Mouse (Mus musculus) liver, adult 2 months (tissue): ENCODE results near the gene Prpf6. TPM values are rescaled to one million over a fixed set of nuclear protein-coding genes. Genes with fewer than 3 reads are reported as not detected.

Source experiments
- DNase-seq: peaks from one replicate; pipeline ENCODE4 v3.0.0-alpha.2; 2011; ENCODE audit warnings: low read depth, low spot score; ENCODE audit errors: extremely low read depth
- H3K27ac ChIP-seq: fragments of 200-500 bp; replicated peaks from 2 replicates; pipeline ENCODE4 v1.5.1; 2012; ENCODE audit warnings: low read depth, mild to moderate bottlenecking, control low read depth, inconsistent platforms, low read length; ENCODE audit not compliant: insufficient read depth
- H3K27me3 ChIP-seq: fragments of 200-500 bp; 2 replicates; pipeline ENCODE4 v1.6.1; 2012; ENCODE audit warnings: mild to moderate bottlenecking, moderate library complexity, low read length, inconsistent platforms; ENCODE audit not compliant: control insufficient read depth, insufficient read depth
- H3K36me3 ChIP-seq: fragments of 200-500 bp; 2 replicates; pipeline ENCODE4 v1.6.1; 2012; ENCODE audit warnings: low read length, inconsistent platforms; ENCODE audit not compliant: control insufficient read depth, insufficient read depth
- H3K4me1 ChIP-seq: fragments of 200-500 bp; 2 replicates; pipeline ENCODE4 v1.6.1; 2011; ENCODE audit warnings: low read length; ENCODE audit not compliant: control insufficient read depth, insufficient read depth
- H3K4me3 ChIP-seq: fragments of 200-500 bp; 2 replicates; pipeline ENCODE4 v1.5.1; 2011; ENCODE audit warnings: low read depth, mild to moderate bottlenecking, control low read depth, low read length, moderate library complexity; ENCODE audit not compliant: insufficient read depth
- H3K79me2 ChIP-seq: fragments of 200-500 bp; 2 replicates; pipeline ENCODE4 v1.6.1; 2012; ENCODE audit warnings: inconsistent platforms, mild to moderate bottlenecking, low read length, moderate library complexity; ENCODE audit not compliant: control insufficient read depth, insufficient read depth
- H3K9ac ChIP-seq: fragments of 200-500 bp; 2 replicates; pipeline ENCODE4 v1.6.1; 2012; ENCODE audit warnings: low read depth, mild to moderate bottlenecking, control low read depth, inconsistent platforms, low read length
- CTCF ChIP-seq: fragments of 200-500 bp; IDR thresholded peaks from 2 replicates; pipeline ENCODE4 v1.5.1; 2011; ENCODE audit warnings: low read depth, low read length, control low read depth
- POLR2A ChIP-seq: fragments of 200-500 bp; IDR thresholded peaks from 2 replicates; pipeline ENCODE4 v1.6.1; 2011; ENCODE audit warnings: low read length, control low read depth; ENCODE audit not compliant: insufficient read depth; ENCODE audit errors: extremely low read depth
- WGBS: fragments of 180-500 bp; shearing (Covaris S2); methylation state at CpG from one replicate; pipeline ENCODE4 v1.1.7; 2018; 5-methylcytosine and 5-hydroxymethylcytosine counted together
- polyA plus RNA-seq: library from polyadenylated mRNA; depleted of rRNA; stranded (reverse); fragments of >200 nt; gene quantifications from 2 replicates; pipeline ENCODE4 v1.2.3, GENCODE M21; 2012
- total RNA-seq: library from RNA; depleted of rRNA; stranded (reverse); fragments of >200 nt; gene quantifications from 2 replicates; pipeline ENCODE4 v1.2.3, GENCODE M21; 2014

Gene Prpf6
- total and polyA plus RNA-seq, 2 experiments = 13.4 to 27.3 TPM

DNA sequence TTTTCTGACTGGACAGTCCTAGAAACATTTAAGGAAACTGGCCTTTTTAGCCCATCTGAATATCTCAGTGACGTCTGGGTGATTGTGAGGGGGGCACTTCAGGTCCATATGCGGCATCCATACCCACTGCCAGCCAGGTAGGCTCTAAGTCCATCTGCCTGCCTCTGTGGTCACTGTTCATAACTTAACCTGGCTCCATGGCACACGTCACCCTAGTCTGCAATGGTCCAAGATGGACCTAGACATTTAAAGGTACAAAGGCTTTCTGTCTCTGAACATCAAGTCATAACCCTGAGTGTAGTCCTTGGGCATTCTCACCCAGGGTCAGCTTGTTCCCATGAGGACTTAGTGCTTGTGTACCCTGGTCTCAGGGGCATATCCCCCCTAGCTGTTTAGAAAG lies 24.3 kb upstream of the Prpf6 start:
- H3K27me3 ChIP-seq = no peaks in the 10 kb centered on the region
- no peaks in the 10 kb centered on the region for H3K4me1 ChIP-seq
- no peak for TF ChIP-seq CTCF
- no peak for TF ChIP-seq POLR2A
- no peak overlapping the region for H3K9ac ChIP-seq
- no peak for DNase-seq
- no peak overlapping the region for H3K27ac ChIP-seq
- H3K36me3 ChIP-seq = no peaks in the 10 kb centered on the region; the same call in 1 of the 2 replicates
- no peak overlapping the region for H3K4me3 ChIP-seq
- no peaks in the 10 kb centered on the region for H3K79me2 ChIP-seq
- WGBS = 94% methylated on average over 3 of the region's 3 CpGs

DNA sequence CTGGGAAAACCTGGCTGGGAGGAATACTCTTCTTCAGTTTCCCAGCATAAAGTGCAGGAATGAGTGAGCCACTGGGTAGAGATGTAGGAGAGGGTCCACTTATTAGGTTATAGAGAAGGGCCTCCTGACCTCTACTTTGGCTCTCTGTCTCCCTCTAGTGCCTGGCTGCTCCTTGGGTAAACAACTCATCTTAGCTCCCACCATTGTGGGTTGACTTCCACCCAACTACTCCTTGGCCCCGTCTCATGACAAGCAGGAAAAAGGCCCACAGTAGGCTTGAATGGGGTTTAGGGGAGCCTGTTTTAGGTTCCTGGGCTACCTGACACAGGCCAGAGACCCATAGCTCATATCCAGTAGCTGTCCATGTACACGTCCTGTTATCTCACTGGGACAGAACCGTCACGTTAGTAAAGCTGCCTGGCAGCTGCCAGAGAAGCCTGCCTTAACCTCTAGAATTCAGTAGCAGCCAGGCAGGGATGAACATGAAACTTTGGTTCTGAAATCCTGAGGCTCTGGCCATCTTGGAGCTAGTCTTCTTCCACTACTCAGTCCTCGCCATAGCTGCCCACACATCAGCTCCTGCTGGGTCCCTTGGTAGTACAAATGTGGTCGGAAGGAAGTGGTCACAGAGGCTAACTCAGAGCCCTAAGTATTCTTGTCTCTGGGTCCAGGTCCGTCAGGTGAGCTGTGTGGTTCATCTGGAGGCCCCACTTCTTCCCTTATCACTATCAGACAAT lies 23.2 kb upstream of the Prpf6 start:
- no peak overlapping the region for H3K4me3 ChIP-seq
- TF ChIP-seq POLR2A = no peak
- peak; percentile 60 for TF ChIP-seq CTCF
- H3K36me3 ChIP-seq = peaks cover 2% of the 10 kb centered on the region; the same call in 1 of the 2 replicates

DNA sequence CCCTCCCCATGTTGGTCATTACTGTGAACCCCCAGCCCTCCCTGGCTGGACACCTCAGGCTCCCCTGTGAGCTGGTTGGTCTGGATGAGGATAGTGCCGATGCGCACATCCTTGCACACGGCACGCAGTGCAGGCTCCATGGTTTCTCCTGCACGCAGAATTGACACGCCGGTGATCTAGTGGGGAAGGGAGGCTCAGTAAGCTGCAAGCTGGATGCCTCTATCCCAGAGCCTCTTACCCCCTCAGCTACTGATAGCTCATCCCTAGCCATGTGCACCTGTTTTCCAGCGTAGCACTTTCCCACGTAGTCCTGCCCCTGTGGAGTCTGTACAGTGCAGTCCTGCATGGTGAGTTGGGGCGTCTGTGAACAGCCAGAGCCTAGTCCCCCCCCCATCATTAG lies 21.8 kb upstream of the Prpf6 start:
- WGBS = 95% methylated on average over 10 of the region's 10 CpGs
- no peak for DNase-seq
- Histone ChIP-seq H3K4me3 (no peak overlapping the region), H3K27me3 (no peaks in the 10 kb centered on the region), H3K27ac (no peak overlapping the region), H3K79me2 (no peaks in the 10 kb centered on the region), H3K4me1 (no peaks in the 10 kb centered on the region), H3K36me3 (peaks cover 2% of the 10 kb centered on the region; the same call in 1 of the 2 replicates), H3K9ac (no peak overlapping the region)
- TF ChIP-seq CTCF = no peak

More for the DNA sequence above, 23.2 kb upstream of the Prpf6 start:
- Histone ChIP-seq H3K79me2 (no peaks in the 10 kb centered on the region), H3K27ac (no peak overlapping the region), H3K4me1 (no peaks in the 10 kb centered on the region), H3K27me3 (no peaks in the 10 kb centered on the region), H3K9ac (no peak overlapping the region)
- DNase-seq = peak; percentile 23
- 81% methylated on average over 7 of the region's 7 CpGs for WGBS

DNA sequence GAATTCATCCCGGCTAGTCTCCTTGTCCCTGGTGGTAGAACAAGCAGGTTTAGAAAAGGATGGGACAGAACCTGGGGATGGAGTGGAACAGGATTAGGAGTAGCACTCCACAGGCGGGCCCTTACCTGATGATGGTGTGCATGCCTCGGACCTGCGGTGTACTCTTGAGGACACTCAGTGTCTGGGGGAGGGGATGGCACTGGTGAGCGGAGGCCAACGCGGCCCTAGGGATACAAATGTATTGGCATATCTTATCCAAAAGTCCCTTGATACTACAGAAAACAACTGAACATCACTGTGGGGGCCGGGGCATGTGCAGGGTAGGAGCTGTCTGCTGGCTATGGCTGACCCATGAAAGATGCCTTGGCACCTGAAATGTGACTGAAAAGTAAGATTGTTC lies 21.3 kb upstream of the Prpf6 start:
- Histone ChIP-seq H3K9ac (no peak overlapping the region), H3K27ac (no peak overlapping the region), H3K27me3 (no peaks in the 10 kb centered on the region), H3K4me3 (no peak overlapping the region), H3K79me2 (no peaks in the 10 kb centered on the region), H3K36me3 (peaks cover 2% of the 10 kb centered on the region; the same call in 1 of the 2 replicates), H3K4me1 (no peaks in the 10 kb centered on the region)
- WGBS = 86% methylated on average over 8 of the region's 8 CpGs
- no peak for TF ChIP-seq CTCF
- TF ChIP-seq POLR2A = no peak
- no peak for DNase-seq

DNA sequence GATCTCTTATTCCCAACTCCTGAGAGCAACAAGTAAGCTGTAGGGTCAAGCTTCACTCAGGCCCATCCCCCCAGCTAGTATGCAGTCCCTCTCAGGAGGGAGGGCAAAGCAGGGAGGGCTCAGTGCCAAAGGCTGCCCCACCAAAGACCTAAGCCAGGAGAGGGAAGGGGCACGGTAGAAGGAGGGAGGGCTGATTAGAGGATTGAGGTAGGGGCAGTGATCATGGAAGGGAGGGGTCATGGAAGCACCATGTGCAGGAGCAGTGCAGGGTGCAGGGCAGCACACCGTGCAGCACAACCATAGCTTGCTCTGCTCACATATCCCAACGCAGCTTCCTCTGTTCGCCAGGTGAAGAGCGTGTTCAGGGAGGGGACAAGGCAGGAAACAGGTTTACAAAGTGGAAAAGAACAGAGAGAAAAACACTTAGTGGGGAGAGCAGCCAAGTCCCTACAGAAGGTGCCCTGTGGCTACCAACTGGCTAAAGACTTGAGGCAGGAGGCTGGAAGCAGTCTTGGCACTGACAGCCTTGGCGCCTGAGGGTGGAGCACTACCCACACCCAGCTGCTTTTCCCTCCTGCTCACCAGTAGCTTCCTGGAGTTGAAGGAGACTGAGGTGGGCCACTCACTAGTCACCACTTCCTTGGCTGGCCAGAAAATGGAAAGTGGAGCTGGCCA lies 20.6 kb upstream of the Prpf6 start:
- 81% methylated on average over 6 of the region's 6 CpGs for WGBS
- Histone ChIP-seq H3K79me2 (no peaks in the 10 kb centered on the region), H3K9ac (no peak overlapping the region), H3K4me1 (no peaks in the 10 kb centered on the region), H3K4me3 (no peak overlapping the region), H3K27ac (no peak overlapping the region), H3K27me3 (no peaks in the 10 kb centered on the region), H3K36me3 (peaks cover 2% of the 10 kb centered on the region; the same call in 1 of the 2 replicates)
- TF ChIP-seq POLR2A (no peak), CTCF (no peak)
- no peak for DNase-seq
